Mouse (Mus musculus): ENCODE results near the gene Capn11. TPM values are rescaled to one million over a fixed set of nuclear protein-coding genes. Genes with fewer than 3 reads are reported as not detected.

Capn11 gene
- polyA plus RNA-seq, 1 experiment from 2014 or later: not detected

GRCm38 (mm10) chr17:45585725-45586448 is 73.2 kb downstream of the Capn11 start:
- DNase-seq (no peak), ATAC-seq (no peak)
- Histone ChIP-seq H3K9me3 (ENCODE audit: low read length) (no peaks in the 10 kb centered on the region), H3K9ac (replicated peaks) (no peak overlapping the region), H3K27me3 (ENCODE audit: insufficient read depth, low read length) (no peaks in the 10 kb centered on the region), H3K27ac (ENCODE audit: low read depth) (peak overlapping the region; percentile 74), H3K4me3 (ENCODE audit: low read depth, low read length) (no peak overlapping the region), H3K4me2 (ENCODE audit: low read depth, low read length) (no peak overlapping the region), H3K36me3 (replicated peaks; ENCODE audit: insufficient read depth, low read length) (peaks cover 53% of the 10 kb centered on the region), H3K4me1 (ENCODE audit: insufficient read depth) (peaks cover 55% of the 10 kb centered on the region)
- WGBS (ENCODE audit: insufficient replicate concordance): 77% methylated on average over 23 of the region's 23 CpGs
- TF ChIP-seq EP300 (IDR thresholded peaks at IDR 0.05; ENCODE audit: low read depth) (no peak), CTCF (IDR thresholded peaks at IDR 0.05; ENCODE audit: low read depth) (no peak)

GRCm38 (mm10) chr17:45584939-45585678 is 74.0 kb downstream of the Capn11 start:
- TF ChIP-seq CTCF (IDR thresholded peaks at IDR 0.05; ENCODE audit: low read depth): peak; percentile 94
- no peak for TF ChIP-seq EP300 (IDR thresholded peaks at IDR 0.05; ENCODE audit: low read depth)
- Histone ChIP-seq H3K4me3 (ENCODE audit: low read depth, low read length) (no peak overlapping the region), H3K27ac (ENCODE audit: low read depth) (peak overlapping the region; percentile 74), H3K4me2 (ENCODE audit: low read depth, low read length) (peak overlapping the region; percentile 18; the same call in 1 of the 2 replicates), H3K36me3 (replicated peaks; ENCODE audit: insufficient read depth, low read length) (peaks cover 45% of the 10 kb centered on the region), H3K4me1 (ENCODE audit: insufficient read depth) (peaks cover 50% of the 10 kb centered on the region), H3K9ac (replicated peaks) (no peak overlapping the region), H3K27me3 (ENCODE audit: insufficient read depth, low read length) (no peaks in the 10 kb centered on the region), H3K9me3 (ENCODE audit: low read length) (no peaks in the 10 kb centered on the region)
- DNase-seq: peak; percentile 80
- peak; percentile 46 for ATAC-seq
- 35% methylated on average over 14 of the region's 14 CpGs for WGBS (ENCODE audit: insufficient replicate concordance)

- no peak overlapping the region for H3K4me3 ChIP-seq (ENCODE audit: low read depth, low read length)
These were observed 74.8 kb downstream of the Capn11 start for GRCm38 (mm10) chr17:45584096-45584896.

GRCm38 (mm10) chr17:45582715-45583355 is 76.3 kb downstream of the Capn11 start:
- peak overlapping the region; percentile 36 for H3K4me2 ChIP-seq (ENCODE audit: low read depth, low read length)
- peaks cover 23% of the 10 kb centered on the region for H3K36me3 ChIP-seq (replicated peaks; ENCODE audit: insufficient read depth, low read length)
- WGBS (ENCODE audit: insufficient replicate concordance): 40% methylated on average over 6 of the region's 6 CpGs
- no peak overlapping the region for H3K4me3 ChIP-seq (ENCODE audit: low read depth, low read length)
- peak overlapping the region; percentile 74 for H3K27ac ChIP-seq (ENCODE audit: low read depth)
- TF ChIP-seq CTCF (IDR thresholded peaks at IDR 0.05; ENCODE audit: low read depth) (peak; percentile 90), EP300 (IDR thresholded peaks at IDR 0.05; ENCODE audit: low read depth) (no peak)
- H3K27me3 ChIP-seq (ENCODE audit: insufficient read depth, low read length): no peaks in the 10 kb centered on the region
- no peaks in the 10 kb centered on the region for H3K9me3 ChIP-seq (ENCODE audit: low read length)
- H3K9ac ChIP-seq (replicated peaks): no peak overlapping the region
- no peak for ATAC-seq
- no peak for DNase-seq
- peaks cover 45% of the 10 kb centered on the region for H3K4me1 ChIP-seq (ENCODE audit: insufficient read depth)

More at GRCm38 (mm10) chr17:45584096-45584896, 74.8 kb downstream of the Capn11 start:
- 44% methylated on average over 11 of the region's 12 CpGs for WGBS (ENCODE audit: insufficient replicate concordance)
- Histone ChIP-seq H3K9me3 (ENCODE audit: low read length) (no peaks in the 10 kb centered on the region), H3K4me1 (ENCODE audit: insufficient read depth) (peaks cover 45% of the 10 kb centered on the region), H3K4me2 (ENCODE audit: low read depth, low read length) (peak overlapping the region; percentile 18; the same call in 1 of the 2 replicates), H3K27ac (ENCODE audit: low read depth) (peak overlapping the region; percentile 74), H3K27me3 (ENCODE audit: insufficient read depth, low read length) (no peaks in the 10 kb centered on the region), H3K9ac (replicated peaks) (0 out of 2 replicates have a peak overlapping the region, but pooled peaks have one; percentile 31), H3K36me3 (replicated peaks; ENCODE audit: insufficient read depth, low read length) (peaks cover 37% of the 10 kb centered on the region)
- TF ChIP-seq EP300 (IDR thresholded peaks at IDR 0.05; ENCODE audit: low read depth) (no peak), CTCF (IDR thresholded peaks at IDR 0.05; ENCODE audit: low read depth) (no peak)
- DNase-seq (peak; percentile 68), ATAC-seq (peak; percentile 26)

GRCm38 (mm10) chr17:45582188-45582587 is 76.9 kb downstream of the Capn11 start:
- H3K36me3 ChIP-seq (replicated peaks; ENCODE audit: insufficient read depth, low read length): peaks cover 19% of the 10 kb centered on the region
- WGBS (ENCODE audit: insufficient replicate concordance): 55% methylated on average over 6 of the region's 6 CpGs
- H3K27me3 ChIP-seq (ENCODE audit: insufficient read depth, low read length): no peaks in the 10 kb centered on the region
- ATAC-seq (no peak), DNase-seq (no peak)
- H3K4me3 ChIP-seq (ENCODE audit: low read depth, low read length): no peak overlapping the region
- H3K9me3 ChIP-seq (ENCODE audit: low read length): no peaks in the 10 kb centered on the region
- peaks cover 45% of the 10 kb centered on the region for H3K4me1 ChIP-seq (ENCODE audit: insufficient read depth)
- no peak overlapping the region for H3K9ac ChIP-seq (replicated peaks)
- TF ChIP-seq EP300 (IDR thresholded peaks at IDR 0.05; ENCODE audit: low read depth) (peak; percentile 51; the same call in 1 of the 2 replicates), CTCF (IDR thresholded peaks at IDR 0.05; ENCODE audit: low read depth) (no peak)
- H3K4me2 ChIP-seq (ENCODE audit: low read depth, low read length): peak overlapping the region; percentile 23; the same call in 1 of the 2 replicates
- H3K27ac ChIP-seq (ENCODE audit: low read depth): peak overlapping the region; percentile 66

Data from liver, postnatal 0 days (tissue).